Mouse (Mus musculus): Measurements from ENCODE around the gene Sprtn. TPM values are rescaled to one million over a fixed set of nuclear protein-coding genes. Genes with fewer than 3 reads are reported as not detected.

Gene Sprtn
- polyA plus RNA-seq, 1 experiment: 26.8 TPM

GRCm38 (mm10) chr8:124925544-124926266, 28.0 kb downstream of the Sprtn start:
- Histone ChIP-seq H3K4me3 (ENCODE audit: control insufficient read depth, insufficient read depth, low read length) (no peak overlapping the region), H3K27me3 (ENCODE audit: control insufficient read depth, insufficient read depth, low read length) (no peaks in the 10 kb centered on the region), H3K36me3 (ENCODE audit: control insufficient read depth, insufficient read depth, low read length) (no peaks in the 10 kb centered on the region), H3K27ac (ENCODE audit: control insufficient read depth, insufficient read depth, low read length) (no peak overlapping the region), H3K4me1 (replicated peaks; ENCODE audit: control insufficient read depth, insufficient read depth, low read length) (peaks cover 42% of the 10 kb centered on the region)
- WGBS: 17% methylated on average over 14 of the region's 14 CpGs
- TF ChIP-seq CTCF (IDR thresholded peaks at IDR 0.05; ENCODE audit: borderline replicate concordance, control insufficient read depth, extremely low read depth, insufficient read depth, low read length, poor library complexity) (no peak), POLR2A (IDR thresholded peaks at IDR 0.05; ENCODE audit: control insufficient read depth, extremely low read depth, insufficient read depth, low read length, poor library complexity) (no peak)
- peak; percentile 26 for DNase-seq

- no peak for DNase-seq
- 37% methylated on average over 10 of the region's 10 CpGs for WGBS
- H3K4me3 ChIP-seq (ENCODE audit: control insufficient read depth, insufficient read depth, low read length): no peak overlapping the region
- H3K27me3 ChIP-seq (ENCODE audit: control insufficient read depth, insufficient read depth, low read length): no peaks in the 10 kb centered on the region
- H3K36me3 ChIP-seq (ENCODE audit: control insufficient read depth, insufficient read depth, low read length): no peaks in the 10 kb centered on the region
- peaks cover 39% of the 10 kb centered on the region for H3K4me1 ChIP-seq (replicated peaks; ENCODE audit: control insufficient read depth, insufficient read depth, low read length)
- no peak for TF ChIP-seq CTCF (IDR thresholded peaks at IDR 0.05; ENCODE audit: borderline replicate concordance, control insufficient read depth, extremely low read depth, insufficient read depth, low read length, poor library complexity)
- TF ChIP-seq POLR2A (IDR thresholded peaks at IDR 0.05; ENCODE audit: control insufficient read depth, extremely low read depth, insufficient read depth, low read length, poor library complexity): no peak
- H3K27ac ChIP-seq (ENCODE audit: control insufficient read depth, insufficient read depth, low read length): 0 out of 2 replicates have a peak overlapping the region, but pooled peaks have one; percentile 3
Observed at GRCm38 (mm10) chr8:124926351-124926771, 28.7 kb downstream of the Sprtn start.

- Histone ChIP-seq H3K27me3 (ENCODE audit: control insufficient read depth, insufficient read depth, low read length) (no peaks in the 10 kb centered on the region), H3K27ac (ENCODE audit: control insufficient read depth, insufficient read depth, low read length) (no peak overlapping the region), H3K4me3 (ENCODE audit: control insufficient read depth, insufficient read depth, low read length) (no peak overlapping the region), H3K4me1 (replicated peaks; ENCODE audit: control insufficient read depth, insufficient read depth, low read length) (peaks cover 27% of the 10 kb centered on the region), H3K36me3 (ENCODE audit: control insufficient read depth, insufficient read depth, low read length) (no peaks in the 10 kb centered on the region)
- no peak for TF ChIP-seq CTCF (IDR thresholded peaks at IDR 0.05; ENCODE audit: borderline replicate concordance, control insufficient read depth, extremely low read depth, insufficient read depth, low read length, poor library complexity)
- no peak for TF ChIP-seq POLR2A (IDR thresholded peaks at IDR 0.05; ENCODE audit: control insufficient read depth, extremely low read depth, insufficient read depth, low read length, poor library complexity)
- no peak for DNase-seq
- WGBS: 68% methylated on average over 11 of the region's 11 CpGs
Observed at GRCm38 (mm10) chr8:124929006-124929405, 31.3 kb downstream of the Sprtn start.

- Histone ChIP-seq H3K4me1 (replicated peaks; ENCODE audit: control insufficient read depth, insufficient read depth, low read length) (peaks cover 24% of the 10 kb centered on the region), H3K4me3 (ENCODE audit: control insufficient read depth, insufficient read depth, low read length) (no peak overlapping the region), H3K27me3 (ENCODE audit: control insufficient read depth, insufficient read depth, low read length) (no peaks in the 10 kb centered on the region), H3K27ac (ENCODE audit: control insufficient read depth, insufficient read depth, low read length) (no peak overlapping the region), H3K36me3 (ENCODE audit: control insufficient read depth, insufficient read depth, low read length) (no peaks in the 10 kb centered on the region)
- TF ChIP-seq POLR2A (IDR thresholded peaks at IDR 0.05; ENCODE audit: control insufficient read depth, extremely low read depth, insufficient read depth, low read length, poor library complexity) (no peak), CTCF (IDR thresholded peaks at IDR 0.05; ENCODE audit: borderline replicate concordance, control insufficient read depth, extremely low read depth, insufficient read depth, low read length, poor library complexity) (no peak)
- no peak for DNase-seq
- 89% methylated on average over 13 of the region's 13 CpGs for WGBS
Observed at GRCm38 (mm10) chr8:124930086-124930485, 32.4 kb downstream of the Sprtn start.

GRCm38 (mm10) chr8:124930649-124931048, 33.0 kb downstream of the Sprtn start:
- H3K4me3 ChIP-seq (ENCODE audit: control insufficient read depth, insufficient read depth, low read length): no peak overlapping the region
- no peaks in the 10 kb centered on the region for H3K36me3 ChIP-seq (ENCODE audit: control insufficient read depth, insufficient read depth, low read length)
- no peaks in the 10 kb centered on the region for H3K27me3 ChIP-seq (ENCODE audit: control insufficient read depth, insufficient read depth, low read length)
- 81% methylated on average over 4 of the region's 4 CpGs for WGBS
- peak; percentile 16 for DNase-seq
- peaks cover 20% of the 10 kb centered on the region for H3K4me1 ChIP-seq (replicated peaks; ENCODE audit: control insufficient read depth, insufficient read depth, low read length)
- H3K27ac ChIP-seq (ENCODE audit: control insufficient read depth, insufficient read depth, low read length): no peak overlapping the region
- TF ChIP-seq POLR2A (IDR thresholded peaks at IDR 0.05; ENCODE audit: control insufficient read depth, extremely low read depth, insufficient read depth, low read length, poor library complexity) (no peak), CTCF (IDR thresholded peaks at IDR 0.05; ENCODE audit: borderline replicate concordance, control insufficient read depth, extremely low read depth, insufficient read depth, low read length, poor library complexity) (no peak)

- TF ChIP-seq CTCF (IDR thresholded peaks at IDR 0.05; ENCODE audit: borderline replicate concordance, control insufficient read depth, extremely low read depth, insufficient read depth, low read length, poor library complexity): no peak
- TF ChIP-seq POLR2A (IDR thresholded peaks at IDR 0.05; ENCODE audit: control insufficient read depth, extremely low read depth, insufficient read depth, low read length, poor library complexity): no peak
- H3K4me1 ChIP-seq (replicated peaks; ENCODE audit: control insufficient read depth, insufficient read depth, low read length): peaks cover 3% of the 10 kb centered on the region; the same call in 1 of the 2 replicates
- no peaks in the 10 kb centered on the region for H3K27me3 ChIP-seq (ENCODE audit: control insufficient read depth, insufficient read depth, low read length)
- DNase-seq: no peak
- 81% methylated on average over 3 of the region's 3 CpGs for WGBS
- no peak overlapping the region for H3K27ac ChIP-seq (ENCODE audit: control insufficient read depth, insufficient read depth, low read length)
- no peaks in the 10 kb centered on the region for H3K36me3 ChIP-seq (ENCODE audit: control insufficient read depth, insufficient read depth, low read length)
- H3K4me3 ChIP-seq (ENCODE audit: control insufficient read depth, insufficient read depth, low read length): no peak overlapping the region
Observed at GRCm38 (mm10) chr8:124932435-124932834, 34.7 kb downstream of the Sprtn start.

Measured in thymus, adult 2 months (tissue).